Mouse (Mus musculus) stomach, postnatal 0 days (tissue): ENCODE results near the gene Slc4a2. TPM values are rescaled to one million over a fixed set of nuclear protein-coding genes. Genes with fewer than 3 reads are reported as not detected.

Source experiments
- ATAC-seq: fragments of 200-750 bp; cut with Nextera tagmentation; 2 replicates; pipeline ENCODE4 v1.8.0; 2017; ENCODE audit not compliant: low FRiP score, low TSS enrichment
- DNase-seq: peaks from one replicate; pipeline ENCODE4 v3.0.0-alpha.2; 2016; ENCODE audit warnings: low spot score
- H3K27ac ChIP-seq: fragments of 300-500 bp; sonication (generic); replicated peaks from 2 replicates; pipeline ENCODE4 v1.5.1; 2014; ENCODE audit warnings: mild to moderate bottlenecking, control low read depth
- H3K27me3 ChIP-seq: fragments of 300-500 bp; sonication (generic); 2 replicates; pipeline ENCODE4 v1.6.1; 2014; ENCODE audit warnings: low read length; ENCODE audit not compliant: control insufficient read depth, insufficient read depth
- H3K36me3 ChIP-seq: fragments of 300-500 bp; sonication (generic); 2 replicates; pipeline ENCODE4 v1.6.1; 2014; ENCODE audit warnings: low read length, mixed read lengths; ENCODE audit not compliant: control insufficient read depth, insufficient read depth
- H3K4me1 ChIP-seq: fragments of 300-500 bp; sonication (generic); replicated peaks from 2 replicates; pipeline ENCODE4 v1.6.1; 2014; ENCODE audit warnings: antibody characterized with exemption; ENCODE audit not compliant: control insufficient read depth, insufficient read depth
- H3K4me2 ChIP-seq: fragments of 300-500 bp; sonication (generic); replicated peaks from 2 replicates; pipeline ENCODE4 v1.6.1; 2014; ENCODE audit warnings: low read depth, mild to moderate bottlenecking, control low read depth, moderate library complexity
- H3K4me3 ChIP-seq: fragments of 300-500 bp; sonication (generic); 2 replicates; pipeline ENCODE4 v1.5.1; 2014; ENCODE audit warnings: low read depth, low read length, control low read depth
- H3K9ac ChIP-seq: fragments of 300-500 bp; sonication (generic); 2 replicates; pipeline ENCODE4 v1.6.1; 2014; ENCODE audit warnings: mild to moderate bottlenecking, low read length, control low read depth, mixed read lengths
- H3K9me3 ChIP-seq: fragments of 300-500 bp; sonication (generic); 2 replicates; pipeline ENCODE4 v1.6.1; 2016; ENCODE audit warnings: low read length; ENCODE audit not compliant: control insufficient read depth
- CTCF ChIP-seq: IDR thresholded peaks from 2 replicates; pipeline ENCODE4 v1.5.1; 2016; ENCODE audit warnings: antibody characterized with exemption, low read depth, mild to moderate bottlenecking, moderate library complexity
- EP300 ChIP-seq: optimal IDR thresholded peaks from 2 replicates; pipeline ENCODE3; 2016; ENCODE audit warnings: antibody characterized with exemption
- WGBS: fragments of 180-500 bp; shearing (Covaris S2); extraction: QIAGEN DNeasy Blood & Tissue Kit; methylation state at CpG from one replicate; pipeline ENCODE4 v1.1.7; 2014; 5-methylcytosine and 5-hydroxymethylcytosine counted together
- polyA plus RNA-seq: library from polyadenylated mRNA; unstranded; fragments of >200 nt; fragmentation: Nextera tagmentation; extraction: Ambion mirVana; gene quantifications from 2 replicates; pipeline ENCODE4 v1.2.1, GENCODE M21; 2015

Slc4a2 gene
- polyA plus RNA-seq, 1 experiment from 2014 or later, result 34.3 TPM

GRCm38 (mm10) chr5:24420381-24420780, 3.3 kb upstream of the Slc4a2 start:
- DNase-seq, result no peak
- no peak overlapping the region for H3K9ac ChIP-seq
- H3K4me2 ChIP-seq, result no peak overlapping the region
- H3K9me3 ChIP-seq, result no peaks in the 10 kb centered on the region
- H3K4me1 ChIP-seq, result no peaks in the 10 kb centered on the region
- H3K36me3 ChIP-seq, result peaks cover 4% of the 10 kb centered on the region; the same call in 1 of the 2 replicates
- no peaks in the 10 kb centered on the region for H3K27me3 ChIP-seq
- WGBS, result 87% methylated on average over 9 of the region's 9 CpGs
- H3K27ac ChIP-seq, result no peak overlapping the region
- H3K4me3 ChIP-seq, result no peak overlapping the region
- TF ChIP-seq EP300, result no peak
- no peak for TF ChIP-seq CTCF
- ATAC-seq, result no peak

DNA sequence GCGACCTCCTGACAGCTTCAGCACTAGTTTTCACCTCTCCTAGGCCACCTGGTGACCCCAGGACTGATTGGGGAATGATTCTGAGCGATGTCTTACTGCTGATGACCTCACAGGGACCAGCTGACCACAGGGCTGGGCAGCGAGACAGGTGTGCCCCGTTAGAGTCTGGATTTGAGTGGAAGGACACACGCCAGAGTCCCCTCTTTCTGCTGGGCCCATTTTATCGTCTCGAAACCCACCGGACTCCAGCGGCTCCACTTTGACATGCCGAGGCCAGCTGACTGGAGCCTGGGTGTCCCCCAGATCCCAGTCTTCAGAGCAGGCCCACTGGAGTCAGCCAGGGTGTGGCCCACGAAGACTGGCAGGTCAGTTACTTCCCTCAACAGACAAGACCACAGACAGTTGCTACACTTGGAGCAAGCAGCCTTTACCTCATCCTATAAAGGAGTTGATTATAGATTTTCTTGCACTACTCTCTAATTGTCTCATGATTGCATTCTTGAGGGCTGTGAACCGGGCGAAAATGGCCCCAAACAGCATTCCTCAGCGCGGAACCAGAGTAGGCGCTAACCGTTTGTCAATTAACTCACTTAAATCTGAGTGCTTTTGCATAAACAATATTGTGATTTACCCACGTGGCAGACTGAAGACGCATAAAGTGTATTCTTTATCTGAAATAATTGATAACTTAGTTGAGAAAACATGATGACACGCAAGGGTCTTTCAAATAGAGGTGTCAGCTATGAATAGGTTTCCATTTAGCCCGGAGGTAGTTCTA, 556 bp downstream of the Slc4a2 start:
- TF ChIP-seq CTCF, result no peak
- peak; percentile 71 for TF ChIP-seq EP300
- Histone ChIP-seq H3K9me3 (no peaks in the 10 kb centered on the region), H3K36me3 (peaks cover 3% of the 10 kb centered on the region; the same call in 1 of the 2 replicates), H3K27ac (peak overlapping the region; percentile 94), H3K4me1 (no peaks in the 10 kb centered on the region; the same call in none of the 2 replicates), H3K4me3 (peak overlapping the region; percentile 68), H3K4me2 (peak overlapping the region; percentile 88), H3K9ac (peak overlapping the region; percentile 76), H3K27me3 (no peaks in the 10 kb centered on the region)
- DNase-seq (no peak), ATAC-seq (peak; percentile 24)
- 7% methylated on average over 21 of the region's 21 CpGs for WGBS

DNA sequence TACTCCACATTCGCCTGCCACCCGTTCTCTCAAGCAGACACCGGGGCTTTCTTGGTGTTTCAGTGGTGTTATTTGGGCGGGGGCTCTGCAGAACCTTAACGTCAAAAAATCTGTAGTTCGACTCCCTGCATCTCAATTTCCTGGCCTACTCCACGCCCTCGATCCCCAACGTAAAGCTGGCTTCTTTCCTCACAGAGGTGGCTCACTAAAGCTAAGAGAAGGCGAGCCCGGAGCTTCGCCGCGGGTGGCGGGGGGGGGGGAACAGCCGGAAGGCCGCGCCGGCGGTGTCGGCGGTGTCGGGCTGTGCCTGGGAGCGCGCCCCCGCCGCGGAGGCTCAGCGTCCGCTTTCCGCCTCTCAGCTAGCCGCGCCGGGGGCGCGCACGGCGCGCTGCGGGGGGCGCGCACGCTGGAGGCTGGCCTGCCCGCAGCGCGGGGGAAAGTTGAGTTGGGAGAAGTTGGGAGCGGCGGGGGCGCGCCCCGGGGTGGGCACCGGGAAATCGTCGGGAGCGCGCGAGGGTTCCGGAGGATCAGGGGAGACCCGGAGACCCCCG, 1.3 kb downstream of the Slc4a2 start:
- ATAC-seq (peak; percentile 17; the same call in 1 of the 2 replicates), DNase-seq (peak; percentile 90)
- H3K9me3 ChIP-seq, result no peaks in the 10 kb centered on the region
- no peaks in the 10 kb centered on the region for H3K27me3 ChIP-seq
- peak overlapping the region; percentile 88 for H3K4me2 ChIP-seq
- H3K9ac ChIP-seq, result peak overlapping the region; percentile 76
- peaks cover 5% of the 10 kb centered on the region; the same call in 1 of the 2 replicates for H3K36me3 ChIP-seq
- under 1% methylated on average over 43 of the region's 60 CpGs for WGBS
- peak overlapping the region; percentile 68 for H3K4me3 ChIP-seq
- H3K27ac ChIP-seq, result peak overlapping the region; percentile 94
- no peaks in the 10 kb centered on the region; the same call in none of the 2 replicates for H3K4me1 ChIP-seq
- TF ChIP-seq CTCF (no peak), EP300 (no peak)

GRCm38 (mm10) chr5:24425421-24426036, 1.9 kb downstream of the Slc4a2 start:
- H3K36me3 ChIP-seq, result peaks cover 11% of the 10 kb centered on the region
- peak overlapping the region; percentile 68 for H3K4me3 ChIP-seq
- H3K27me3 ChIP-seq, result no peaks in the 10 kb centered on the region
- no peak for TF ChIP-seq EP300
- TF ChIP-seq CTCF, result peak; percentile 48
- H3K9ac ChIP-seq, result peak overlapping the region; percentile 76
- ATAC-seq (no peak), DNase-seq (peak; percentile 68)
- H3K4me1 ChIP-seq, result no peaks in the 10 kb centered on the region; the same call in none of the 2 replicates
- no peaks in the 10 kb centered on the region for H3K9me3 ChIP-seq
- H3K27ac ChIP-seq, result peak overlapping the region; percentile 94
- WGBS, result 0% methylated on average over 25 of the region's 30 CpGs
- H3K4me2 ChIP-seq, result peak overlapping the region; percentile 88

- no peaks in the 10 kb centered on the region for H3K9me3 ChIP-seq
- peaks cover 16% of the 10 kb centered on the region for H3K36me3 ChIP-seq
- DNase-seq, result peak; percentile 50
- H3K27ac ChIP-seq, result peak overlapping the region; percentile 94
- peak overlapping the region; percentile 76 for H3K9ac ChIP-seq
- no peak for ATAC-seq
- peak overlapping the region; percentile 68 for H3K4me3 ChIP-seq
- H3K4me2 ChIP-seq, result peak overlapping the region; percentile 88
- no peaks in the 10 kb centered on the region for H3K27me3 ChIP-seq
- WGBS, result 0% methylated on average over 10 of the region's 10 CpGs
- TF ChIP-seq EP300 (no peak), CTCF (no peak)
- H3K4me1 ChIP-seq, result no peaks in the 10 kb centered on the region; the same call in none of the 2 replicates
Measured at GRCm38 (mm10) chr5:24426037-24426432, 2.4 kb downstream of the Slc4a2 start.
